20 mouse cellular contexts compared by ENCODE assay signal in the genomic region with DNA sequence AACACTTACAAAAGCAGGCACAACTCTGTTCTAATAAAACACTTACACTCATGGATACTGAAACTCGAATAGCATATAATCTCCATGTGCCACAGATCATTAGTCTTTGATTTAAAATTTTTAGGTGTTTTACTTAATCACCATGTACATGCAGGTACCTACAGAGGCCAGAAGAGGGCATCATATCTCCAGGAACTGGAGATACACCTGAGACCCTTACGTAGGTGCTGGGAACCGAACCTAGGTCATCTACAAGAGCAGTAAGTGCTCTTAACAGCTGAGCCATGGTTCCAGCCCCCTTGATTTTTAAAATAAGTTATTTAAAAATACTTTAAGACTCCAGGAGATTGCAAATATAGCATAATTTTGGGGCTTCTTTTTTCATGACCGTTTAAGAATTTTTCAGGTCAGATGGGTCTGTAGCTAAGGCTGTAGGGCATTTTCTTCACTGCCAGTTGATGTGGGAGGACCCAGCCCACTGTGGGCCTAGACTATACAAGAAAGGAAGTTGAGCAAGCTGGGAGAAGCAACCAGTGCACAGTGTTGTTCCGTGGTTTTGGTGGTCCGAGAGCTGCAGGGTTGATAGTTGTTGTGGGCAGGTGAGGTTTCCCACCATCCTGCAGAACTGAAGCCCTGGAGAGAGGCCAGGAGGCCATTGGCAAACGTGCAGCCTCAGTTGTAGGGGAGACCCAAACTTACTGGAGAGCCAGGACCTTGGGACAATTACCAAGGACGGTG. TPM values are rescaled to one million over a fixed set of nuclear protein-coding genes. Genes with fewer than 3 reads are reported as not detected.
DNase-seq lines count a peak whose midpoint lies in the region; ATAC-seq and TF ChIP-seq lines count a peak whose summit lies in the region.
"Had no signal": no experiment of that assay in that cellular context is flagged by ENCODE, and none has a peak within 500 bp of the region (broad histone marks: within the 10 kb centered on the region; RNA-seq: fewer than 3 reads in every experiment).

No protein-coding gene starts in this region.

- ATAC-seq in kidney, postnatal 0 days (replicated peaks; ENCODE audit: low FRiP score, low read depth): no peak
- no peak for ATAC-seq in neural tube, embryonic 15.5 days (ENCODE audit: low FRiP score)
- ATAC-seq: forebrain, embryonic 13.5 days had no signal

- intact Hi-C loops in gastrocnemius, adult 2 months (cut with DNase I): no loop called here

- no peak for DNase-seq in gastrocnemius, adult 2 months
- no peak for DNase-seq in gastrocnemius, adult 18-20 months (ENCODE audit: low spot score)
- no peak for DNase-seq in kidney, postnatal 0 days (ENCODE audit: low spot score)
- no peak for DNase-seq in kidney, adult 8-10 months
- DNase-seq in testis, postnatal 10 days (ENCODE audit: low spot score): peak; percentile 38
- no peak for DNase-seq in testis, postnatal 14 days (ENCODE audit: low spot score)
- no peak for DNase-seq in retina, embryonic 14.5 days (ENCODE audit: low spot score)
- DNase-seq: adrenal gland, postnatal 14 days; cerebellum, adult 2 months; kidney, adult 11 months; kidney, postnatal 4 days; layer of hippocampus, postnatal 36 days; lung, adult 18-20 months; retina, postnatal 1 day; thymus, postnatal 36 days had no signal

- H3K9me3 ChIP-seq in kidney, postnatal 0 days (replicated peaks; ENCODE audit: low read length): no peaks in the 10 kb centered on the region
- no peaks in the 10 kb centered on the region for H3K9me3 ChIP-seq in neural tube, embryonic 15.5 days (replicated peaks)
- H3K9me3 ChIP-seq: embryonic facial prominence, embryonic 15.5 days; forebrain, embryonic 13.5 days; hindbrain, embryonic 12.5 days had no signal

- H3K4me1 ChIP-seq in kidney, postnatal 0 days (replicated peaks; ENCODE audit: insufficient read depth, low read length): no peaks in the 10 kb centered on the region
- no peaks in the 10 kb centered on the region for H3K4me1 ChIP-seq in neural tube, embryonic 15.5 days
- H3K4me1 ChIP-seq: forebrain, embryonic 13.5 days; limb, embryonic 12.5 days had no signal

- H3K36me3 ChIP-seq in kidney, postnatal 0 days (ENCODE audit: insufficient read depth, low read length): peaks cover 54% of the 10 kb centered on the region; the same call in 1 of the 2 replicates
- H3K36me3 ChIP-seq in neural tube, embryonic 15.5 days: no peaks in the 10 kb centered on the region
- H3K36me3 ChIP-seq: hindbrain, embryonic 12.5 days had no signal

- no peak overlapping the region for H3K9ac ChIP-seq in kidney, postnatal 0 days (ENCODE audit: low read depth, low read length)
- no peak overlapping the region for H3K9ac ChIP-seq in neural tube, embryonic 15.5 days (replicated peaks)
- H3K9ac ChIP-seq: embryonic facial prominence, embryonic 15.5 days; forebrain, embryonic 13.5 days; hindbrain, embryonic 12.5 days; limb, embryonic 12.5 days had no signal

- TF ChIP-seq CTCF in gastrocnemius, adult 2 months (IDR thresholded peaks at IDR 0.05): peak; percentile 43
- TF ChIP-seq CTCF in kidney, postnatal 0 days (IDR thresholded peaks at IDR 0.05; ENCODE audit: low read depth): peak; percentile 46; the same call in 1 of the 2 replicates

- WGBS in kidney, postnatal 0 days: 95% methylated on average over 8 of the region's 8 CpGs
- WGBS in neural tube, embryonic 15.5 days: 92% methylated on average over 8 of the region's 8 CpGs

- no peak overlapping the region for H3K27ac ChIP-seq in gastrocnemius, adult 2 months
- no peak overlapping the region for H3K27ac ChIP-seq in kidney, postnatal 0 days
- H3K27ac ChIP-seq in neural tube, embryonic 15.5 days (replicated peaks): no peak overlapping the region
- H3K27ac ChIP-seq: embryonic facial prominence, embryonic 15.5 days; forebrain, embryonic 13.5 days; hindbrain, embryonic 12.5 days; limb, embryonic 12.5 days had no signal

- H3K4me3 ChIP-seq in gastrocnemius, adult 2 months: no peak overlapping the region
- no peak overlapping the region for H3K4me3 ChIP-seq in kidney, postnatal 0 days (replicated peaks; ENCODE audit: low read depth, low read length)
- no peak overlapping the region for H3K4me3 ChIP-seq in neural tube, embryonic 15.5 days (replicated peaks)
- H3K4me3 ChIP-seq: embryonic facial prominence, embryonic 15.5 days; forebrain, embryonic 13.5 days; hindbrain, embryonic 12.5 days; limb, embryonic 12.5 days had no signal

- H3K4me2 ChIP-seq in kidney, postnatal 0 days (ENCODE audit: low read length): no peak overlapping the region
- H3K4me2 ChIP-seq in neural tube, embryonic 15.5 days: no peak overlapping the region
- H3K4me2 ChIP-seq: embryonic facial prominence, embryonic 15.5 days; forebrain, embryonic 13.5 days; hindbrain, embryonic 12.5 days; limb, embryonic 12.5 days had no signal

- H3K27me3 ChIP-seq in kidney, postnatal 0 days (ENCODE audit: insufficient read depth, low read length): no peaks in the 10 kb centered on the region
- H3K27me3 ChIP-seq in neural tube, embryonic 15.5 days (replicated peaks): no peaks in the 10 kb centered on the region
- H3K27me3 ChIP-seq: embryonic facial prominence, embryonic 15.5 days; forebrain, embryonic 13.5 days; hindbrain, embryonic 12.5 days; limb, embryonic 12.5 days had no signal

RNA-seq across cellular contexts. Expression of a gene that starts 29.0 kb away (rescaled TPM):
- 1 to 10 TPM; 2.7 to 2.8 TPM for total RNA-seq in gastrocnemius, adult 2 months (2021)
- total RNA-seq in gastrocnemius, adult 18-20 months (2021): 1 to 10 TPM; 1.5 to 3.6 TPM
- polyA plus RNA-seq in kidney, postnatal 0 days (2015; fragmentation: Nextera tagmentation; extraction: Ambion mirVana): 17.9 and 19.6 TPM in 2 replicates
- polyA plus RNA-seq in neural tube, embryonic 15.5 days (2015; fragmentation: Nextera tagmentation; extraction: Ambion mirVana): 1.7 and 5.8 TPM in 2 replicates
